Mouse (Mus musculus): ENCODE measurements around the gene Acvr1b.

The Acvr1b gene

GRCm38 (mm10) chr15:101255842-101256462 lies 82.1 kb downstream of the Acvr1b start:
- no peak for DNase-seq

- no peak for DNase-seq
These were observed 82.8 kb downstream of the Acvr1b start for GRCm38 (mm10) chr15:101256463-101257206.

GRCm38 (mm10) chr15:101258420-101258819 lies 84.6 kb downstream of the Acvr1b start:
- DNase-seq = no peak

- DNase-seq = no peak
These were observed 86.1 kb downstream of the Acvr1b start for GRCm38 (mm10) chr15:101259922-101260321.

GRCm38 (mm10) chr15:101260387-101260786 lies 86.5 kb downstream of the Acvr1b start:
- no peak for DNase-seq

- no peak for DNase-seq
These were observed 87.2 kb downstream of the Acvr1b start for GRCm38 (mm10) chr15:101260874-101261622.

GRCm38 (mm10) chr15:101262502-101262901 lies 88.6 kb downstream of the Acvr1b start:
- DNase-seq = no peak
